Mouse (Mus musculus) midbrain, embryonic 13.5 days (tissue): Measurements from ENCODE around the gene Gosr1. TPM values are rescaled to one million over a fixed set of nuclear protein-coding genes. Genes with fewer than 3 reads are reported as not detected.

Experiments
- polyA plus RNA-seq: library from polyadenylated mRNA; unstranded; fragments of >200 nt; fragmentation: Nextera tagmentation; extraction: Ambion mirVana; gene quantifications from 2 replicates; pipeline ENCODE4 v1.2.1, GENCODE M21; 2015

The Gosr1 gene
- polyA plus RNA-seq, 1 experiment from 2014 or later: 24.7 TPM

Other genes with a start within 250 kb of the Gosr1 start
- gene Abr, start 141.3 kb downstream of the Gosr1 start, polyA plus RNA-seq: 88.4 and 93.5 TPM in 2 replicates
- gene Bhlha9, start 91.1 kb downstream of the Gosr1 start, polyA plus RNA-seq: 0.22 and 0.26 TPM in 2 replicates
- gene Trarg1, start 83.8 kb downstream of the Gosr1 start, polyA plus RNA-seq: 0.08 TPM in 1 of 2 replicates, not detected in the other
- 5.8 and 6.5 TPM in 2 replicates for gene Cpd, start 83.4 kb upstream of the Gosr1 start, polyA plus RNA-seq
- not detected in 2 replicates for gene Tmigd1, start 138.6 kb upstream of the Gosr1 start, polyA plus RNA-seq
- 163 and 172 TPM in 2 replicates for gene Blmh, start 161.2 kb upstream of the Gosr1 start, polyA plus RNA-seq
- 2.0 and 7.0 TPM in 2 replicates for gene Slc6a4, start 235.0 kb upstream of the Gosr1 start, polyA plus RNA-seq